Mouse (Mus musculus) layer of hippocampus, adult 18-20 months (tissue): ENCODE measurements around the gene Vmn1r24. TPM values are rescaled to one million over a fixed set of nuclear protein-coding genes. Genes with fewer than 3 reads are reported as not detected.
"Not testable (repeated sequence)": the region's sequence is repeated elsewhere in the genome, so short reads cannot be mapped to it uniquely, and the experiment has no call there.

Experiments used
- DNase-seq, 2 experiments: peaks; one replicate each; pipeline ENCODE4 v3.0.0; 2022; ENCODE audit warnings: low spot score in 2 of 2
- long read RNA-seq: library from polyadenylated mRNA; stranded (forward); transcript quantifications from one replicate; pipeline ENCODE4 v2.0.0, GENCODE M21; 2021
- total RNA-seq, 2 experiments: library from RNA; stranded (reverse); gene quantifications; 2 replicates each; pipeline ENCODE4 v1.2.3; 2021

Gene Vmn1r24
- total RNA-seq: not detected
- long read RNA-seq: 0 reads

DNA sequence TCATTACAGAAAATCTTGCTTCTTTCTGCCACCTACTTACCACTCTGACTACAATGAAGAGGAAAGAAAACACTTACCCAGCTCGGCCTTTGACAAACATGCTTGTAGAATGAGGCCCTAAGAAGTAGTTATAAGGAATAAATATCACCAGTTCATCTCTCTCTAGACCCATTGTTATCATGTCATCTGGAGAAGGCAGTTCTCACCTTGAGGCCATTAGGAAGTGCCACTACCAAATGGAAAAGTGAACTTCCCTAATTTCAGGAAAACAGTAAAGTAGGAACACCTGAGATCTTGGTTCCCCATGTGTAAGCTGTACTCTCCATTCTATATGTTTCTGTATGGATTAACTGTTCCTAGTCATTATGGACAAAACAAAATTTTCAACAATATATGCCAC, at the start of gene Vmn1r24:
Gene Vmn1r24 (minus strand): TSS at position 101 of the 400 bp plus-strand sequence.
- not testable (repeated sequence) for DNase-seq

DNA sequence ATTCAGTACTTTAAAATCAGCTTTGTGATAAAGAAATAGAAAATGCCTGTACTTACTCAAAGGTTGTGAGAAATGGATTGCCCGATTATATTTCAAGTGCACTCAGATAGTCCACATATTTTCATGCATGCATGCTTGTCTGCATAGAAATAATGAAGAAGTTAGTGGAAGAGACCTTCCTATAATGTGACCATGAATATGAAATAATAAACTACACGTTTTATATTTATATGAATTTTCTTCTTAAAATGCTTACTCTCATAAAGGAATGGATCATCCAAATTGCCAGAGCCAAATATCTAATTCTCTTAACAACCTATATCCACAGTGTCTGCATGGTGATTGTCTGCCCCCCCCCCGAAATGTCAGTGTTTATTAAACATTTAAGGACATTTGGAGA, 19.4 kb upstream of the Vmn1r24 start, which contains the start of gene Vmn1r25:
Gene Vmn1r25 (minus strand): TSS at position 101 of the 400 bp plus-strand sequence.
- no peak for DNase-seq

DNA sequence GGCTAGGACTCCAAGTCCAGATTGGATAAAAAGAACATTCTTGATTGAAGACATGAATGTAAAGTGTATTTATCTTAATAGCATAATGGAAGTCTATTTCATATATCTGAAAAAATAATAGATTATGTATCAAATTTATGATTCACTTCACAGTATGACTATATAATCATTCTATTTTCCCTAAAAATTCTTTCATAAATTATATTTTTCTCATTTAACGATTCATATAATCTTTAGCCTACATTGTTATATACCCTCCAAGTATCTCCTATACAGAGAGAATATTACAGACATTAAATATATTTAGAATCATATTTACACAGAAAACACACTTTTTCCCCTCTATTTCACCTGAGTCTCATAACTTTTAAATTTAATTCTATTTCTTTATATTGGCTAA, 34.6 kb downstream of the Vmn1r24 start, which contains the start of gene Vmn1r23:
Gene Vmn1r23 (minus strand): TSS at position 101 of the 400 bp plus-strand sequence.
- DNase-seq: no peak

DNA sequence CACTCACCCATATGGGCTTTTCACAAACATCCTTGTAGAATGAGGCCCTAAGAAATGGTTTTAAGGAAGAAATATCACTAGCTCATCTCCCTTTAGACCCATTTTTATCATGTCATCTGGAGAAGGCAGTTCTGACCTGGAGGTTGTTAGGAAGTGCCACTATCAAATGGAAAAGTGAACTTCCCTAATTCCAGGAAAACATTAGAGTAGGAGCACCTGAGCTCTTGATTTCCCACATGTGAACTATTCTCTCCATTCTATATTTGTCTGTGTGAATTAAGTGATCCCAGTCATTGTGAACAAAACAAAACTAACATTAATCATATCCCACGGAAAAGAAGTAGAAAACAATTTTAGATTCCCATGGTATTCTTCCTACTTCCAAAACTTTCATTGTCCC, 53.4 kb downstream of the Vmn1r24 start, which contains the start of gene Vmn1r22:
Gene Vmn1r22 (minus strand): TSS at position 101 of the 400 bp plus-strand sequence.
- no peak for DNase-seq

Other genes starting within 250 kb of the Vmn1r24 start
- gene Vopp1, start 136.3 kb downstream of the Vmn1r24 start, total RNA-seq: 10 to 100 TPM; 67.7 to 68.9 TPM
- not detected for gene Vmn1r21, start 111.2 kb downstream of the Vmn1r24 start, total RNA-seq
- not detected for gene Vmn1r22, start 53.5 kb downstream of the Vmn1r24 start, total RNA-seq
- not detected for gene Vmn1r23, start 34.7 kb downstream of the Vmn1r24 start, total RNA-seq
- gene Vmn1r25, start 19.3 kb upstream of the Vmn1r24 start, total RNA-seq: not detected
- gene Vmn1r26, start 53.7 kb upstream of the Vmn1r24 start, total RNA-seq: not detected